Comparison of ENCODE assay signal across 28 mouse cellular contexts in the genomic region with DNA sequence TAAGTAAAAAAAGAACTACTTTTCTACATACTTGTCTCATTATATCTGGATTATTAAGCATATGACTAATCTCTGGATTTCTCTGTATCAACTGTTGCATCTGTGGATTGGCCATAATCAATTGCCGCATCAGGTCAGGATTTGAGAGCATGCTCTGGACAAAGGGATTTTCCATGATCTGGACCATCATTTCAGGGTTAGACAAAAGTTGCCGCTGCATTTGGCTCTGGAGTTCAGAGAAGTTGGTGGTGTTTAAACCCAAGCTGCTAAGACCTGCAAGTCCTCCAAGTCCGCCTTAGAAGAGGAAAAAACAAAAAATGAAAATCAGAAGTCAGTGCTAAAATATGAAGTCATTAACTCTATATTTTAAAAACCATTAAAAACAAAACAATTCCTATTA.
"Had no signal": no experiment of that assay in that cellular context is flagged by ENCODE, and none has a peak within 500 bp of the region (broad histone marks: within the 10 kb centered on the region; RNA-seq: fewer than 3 reads in every experiment).

No protein-coding gene starts in this region.

- H3K4me2 ChIP-seq: embryonic facial prominence, embryonic 12.5 days; embryonic facial prominence, embryonic 13.5 days; embryonic facial prominence, embryonic 15.5 days; forebrain, embryonic 12.5 days; forebrain, embryonic 13.5 days; forebrain, embryonic 15.5 days had no signal

- H3K27ac ChIP-seq: embryonic facial prominence, embryonic 10.5 days; embryonic facial prominence, embryonic 12.5 days; embryonic facial prominence, embryonic 13.5 days; embryonic facial prominence, embryonic 15.5 days; forebrain, embryonic 10.5 days; forebrain, embryonic 12.5 days; forebrain, embryonic 13.5 days; forebrain, embryonic 15.5 days; heart, adult 2 months had no signal

- ATAC-seq: forebrain, embryonic 13.5 days; forebrain, embryonic 14.5 days; forebrain, embryonic 15.5 days; forebrain, embryonic 16.5 days; forebrain, postnatal 0 days had no signal

- H3K27me3 ChIP-seq: embryonic facial prominence, embryonic 12.5 days; embryonic facial prominence, embryonic 13.5 days; embryonic facial prominence, embryonic 15.5 days; forebrain, embryonic 12.5 days; forebrain, embryonic 13.5 days; forebrain, embryonic 15.5 days had no signal

- H3K9ac ChIP-seq: embryonic facial prominence, embryonic 12.5 days; embryonic facial prominence, embryonic 13.5 days; embryonic facial prominence, embryonic 15.5 days; forebrain, embryonic 12.5 days; forebrain, embryonic 13.5 days; forebrain, embryonic 15.5 days; forebrain, postnatal 0 days had no signal

- H3K4me1 ChIP-seq: embryonic facial prominence, embryonic 10.5 days; embryonic facial prominence, embryonic 12.5 days; embryonic facial prominence, embryonic 13.5 days; embryonic facial prominence, embryonic 15.5 days; forebrain, embryonic 10.5 days; forebrain, embryonic 12.5 days; forebrain, embryonic 13.5 days had no signal

- DNase-seq: cerebellum, adult 2 months; cerebellum, adult 8-10 months; cerebellum, adult 9-10 months; cerebellum, adult 9-11 months; cerebellum, postnatal 10 days; cerebellum, postnatal 14 days; cerebellum, postnatal 25 days; cerebellum, postnatal 36 days; embryo, embryonic 11 days; forebrain, postnatal 0 days; gastrocnemius, adult 2 months; gastrocnemius, postnatal 10 days; gastrocnemius, postnatal 14 days; gastrocnemius, postnatal 25 days; gastrocnemius, postnatal 36 days; heart, adult 18-20 months; heart, adult 2 months had no signal

- H3K4me3 ChIP-seq: embryonic facial prominence, embryonic 10.5 days; embryonic facial prominence, embryonic 12.5 days; embryonic facial prominence, embryonic 13.5 days; embryonic facial prominence, embryonic 15.5 days; erythroblast, embryonic 14.5 days; forebrain, embryonic 10.5 days; forebrain, embryonic 12.5 days; forebrain, embryonic 13.5 days; forebrain, embryonic 15.5 days; gastrocnemius, adult 2 months; heart, adult 2 months had no signal

- H3K9me3 ChIP-seq: embryonic facial prominence, embryonic 10.5 days; embryonic facial prominence, embryonic 12.5 days; embryonic facial prominence, embryonic 13.5 days; embryonic facial prominence, embryonic 15.5 days; forebrain, embryonic 10.5 days; forebrain, embryonic 12.5 days; forebrain, embryonic 13.5 days; forebrain, embryonic 15.5 days had no signal
